Mouse (Mus musculus): ENCODE measurements around the gene Ier2. TPM values are rescaled to one million over a fixed set of nuclear protein-coding genes. Genes with fewer than 3 reads are reported as not detected.

Ier2 gene
- polyA plus RNA-seq, 1 experiment, result 75.7 TPM

- H3K4me2 ChIP-seq (ENCODE audit: low read depth), result peak overlapping the region; percentile 49
- TF ChIP-seq TCF3 (IDR thresholded peaks at IDR 0.05; ENCODE audit: insufficient read length, low read depth) (no peak), POLR2A (IDR thresholded peaks at IDR 0.05; ENCODE audit: insufficient read length, low read depth) (no peak), POLR2AphosphoS2 (IDR thresholded peaks at IDR 0.05; ENCODE audit: insufficient read length, low read depth) (no peak), MYOG (IDR thresholded peaks at IDR 0.05; ENCODE audit: control insufficient read depth in 1 of 3, insufficient read depth in 1 of 3, insufficient read length in 2 of 3, low read depth in 2 of 3) (no peak), SRF (IDR thresholded peaks at IDR 0.05; ENCODE audit: control insufficient read depth, insufficient read length, low read depth) (no peak), CEBPB (IDR thresholded peaks at IDR 0.05; ENCODE audit: insufficient read depth, poor library complexity, severe bottlenecking) (no peak), TCF12 (IDR thresholded peaks at IDR 0.05; ENCODE audit: insufficient read depth, poor library complexity, severe bottlenecking) (no peak), E2F4 (IDR thresholded peaks at IDR 0.05; ENCODE audit: insufficient read depth) (no peak), USF1 (IDR thresholded peaks at IDR 0.05; ENCODE audit: low read depth) (no peak), MAX (IDR thresholded peaks at IDR 0.05; ENCODE audit: low read depth) (no peak), MYOD1 (IDR thresholded peaks at IDR 0.05; ENCODE audit: control insufficient read depth in 1 of 3, insufficient read length in 2 of 3, low read depth in 2 of 3) (no peak), REST (IDR thresholded peaks at IDR 0.05; ENCODE audit: insufficient read depth, insufficient read length) (no peak)
Observed at GRCm38 (mm10) chr8:84641578-84642361, 20.9 kb downstream of the Ier2 start.

DNA sequence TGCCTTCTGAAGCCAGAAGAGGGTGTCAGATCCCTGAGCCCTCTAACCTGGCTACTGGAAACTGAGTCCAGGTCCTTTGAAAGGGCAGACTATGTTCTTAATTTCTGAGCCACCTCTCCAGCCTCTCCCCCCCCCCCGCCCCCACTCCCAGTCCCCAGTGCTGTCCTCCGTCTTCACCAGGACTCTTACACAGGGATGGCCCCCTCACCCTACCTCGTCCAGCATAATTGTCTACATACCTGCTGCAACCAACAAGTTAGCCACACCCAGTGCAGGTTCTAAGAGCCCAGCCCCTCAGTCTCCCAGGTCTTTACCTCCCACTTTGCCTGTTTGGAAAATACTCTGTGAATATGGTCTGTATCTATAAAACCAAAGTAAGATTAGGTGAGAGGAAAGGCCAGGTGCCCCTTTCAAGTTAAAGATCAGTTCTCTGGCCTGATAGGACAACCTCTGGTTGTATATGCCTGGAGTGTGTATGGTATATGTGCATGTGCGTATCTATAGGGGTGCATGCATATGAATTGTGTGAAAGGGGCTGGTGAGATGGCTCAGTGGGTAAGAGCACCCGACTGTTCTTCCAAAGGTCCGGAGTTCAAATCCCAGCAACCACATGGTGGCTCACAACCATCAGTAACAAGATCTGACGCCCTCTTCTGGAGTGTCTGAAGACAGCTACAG lies 21.9 kb downstream of the Ier2 start:
- Histone ChIP-seq H3K36me3 (ENCODE audit: control insufficient read depth, insufficient read depth) (no peaks in the 10 kb centered on the region), H3K4me3 (no peak overlapping the region), H3ac (ENCODE audit: control insufficient read depth, insufficient read length) (no peak overlapping the region), H3K79me2 (ENCODE audit: control insufficient read depth, insufficient read depth) (no peaks in the 10 kb centered on the region), H3K4me2 (ENCODE audit: low read depth) (no peak overlapping the region), H3K27me3 (ENCODE audit: control insufficient read depth, insufficient read depth, insufficient read length) (no peaks in the 10 kb centered on the region)
- TF ChIP-seq MAX (IDR thresholded peaks at IDR 0.05; ENCODE audit: low read depth) (no peak), CEBPB (IDR thresholded peaks at IDR 0.05; ENCODE audit: insufficient read depth, poor library complexity, severe bottlenecking) (no peak), TCF3 (IDR thresholded peaks at IDR 0.05; ENCODE audit: insufficient read length, low read depth) (no peak)

More at GRCm38 (mm10) chr8:84641578-84642361, 20.9 kb downstream of the Ier2 start:
- H3K36me3 ChIP-seq (ENCODE audit: control insufficient read depth, insufficient read depth), result no peaks in the 10 kb centered on the region
- no peaks in the 10 kb centered on the region for H3K27me3 ChIP-seq (ENCODE audit: control insufficient read depth, insufficient read depth, insufficient read length)
- no peak overlapping the region for H3K4me3 ChIP-seq
- no peaks in the 10 kb centered on the region for H3K79me2 ChIP-seq (ENCODE audit: control insufficient read depth, insufficient read depth)
- H3ac ChIP-seq (ENCODE audit: control insufficient read depth, insufficient read length), result no peak overlapping the region

GRCm38 (mm10) chr8:84640010-84640588 lies 22.6 kb downstream of the Ier2 start:
- no peak overlapping the region for H3ac ChIP-seq (ENCODE audit: control insufficient read depth, insufficient read length)
- H3K4me3 ChIP-seq, result peak overlapping the region; percentile 32
- TF ChIP-seq MAX (IDR thresholded peaks at IDR 0.05; ENCODE audit: low read depth) (no peak), POLR2AphosphoS2 (IDR thresholded peaks at IDR 0.05; ENCODE audit: insufficient read length, low read depth) (no peak)
- peak overlapping the region; percentile 88 for H3K4me2 ChIP-seq (ENCODE audit: low read depth)
- H3K79me2 ChIP-seq (ENCODE audit: control insufficient read depth, insufficient read depth), result no peaks in the 10 kb centered on the region
- no peaks in the 10 kb centered on the region for H3K36me3 ChIP-seq (ENCODE audit: control insufficient read depth, insufficient read depth)
- no peaks in the 10 kb centered on the region for H3K27me3 ChIP-seq (ENCODE audit: control insufficient read depth, insufficient read depth, insufficient read length)

GRCm38 (mm10) chr8:84639162-84640009 lies 23.3 kb downstream of the Ier2 start:
- Histone ChIP-seq H3K4me3 (peak overlapping the region; percentile 32), H3ac (ENCODE audit: control insufficient read depth, insufficient read length) (peak overlapping the region; percentile 41), H3K4me2 (ENCODE audit: low read depth) (peak overlapping the region; percentile 88), H3K79me2 (ENCODE audit: control insufficient read depth, insufficient read depth) (no peaks in the 10 kb centered on the region), H3K36me3 (ENCODE audit: control insufficient read depth, insufficient read depth) (no peaks in the 10 kb centered on the region), H3K27me3 (ENCODE audit: control insufficient read depth, insufficient read depth, insufficient read length) (no peaks in the 10 kb centered on the region)
- TF ChIP-seq CEBPB (IDR thresholded peaks at IDR 0.05; ENCODE audit: insufficient read depth, poor library complexity, severe bottlenecking) (no peak), TCF3 (IDR thresholded peaks at IDR 0.05; ENCODE audit: insufficient read length, low read depth) (peak; percentile 1), MYOD1 (IDR thresholded peaks at IDR 0.05; ENCODE audit: control insufficient read depth in 1 of 3, insufficient read length in 2 of 3, low read depth in 2 of 3) (peak in 1 of 3 experiments; percentile 21), POLR2A (IDR thresholded peaks at IDR 0.05; ENCODE audit: insufficient read length, low read depth) (peak; percentile 74), POLR2AphosphoS2 (IDR thresholded peaks at IDR 0.05; ENCODE audit: insufficient read length, low read depth) (peak; percentile 55), USF1 (IDR thresholded peaks at IDR 0.05; ENCODE audit: low read depth) (no peak), MYOG (IDR thresholded peaks at IDR 0.05; ENCODE audit: control insufficient read depth in 1 of 3, insufficient read depth in 1 of 3, insufficient read length in 2 of 3, low read depth in 2 of 3) (peak in 1 of 3 experiments; percentile 35), MAX (IDR thresholded peaks at IDR 0.05; ENCODE audit: low read depth) (no peak), E2F4 (IDR thresholded peaks at IDR 0.05; ENCODE audit: insufficient read depth) (peak; percentile 11)

Data from myocyte (in vitro differentiated cells).